In the genomic region with DNA sequence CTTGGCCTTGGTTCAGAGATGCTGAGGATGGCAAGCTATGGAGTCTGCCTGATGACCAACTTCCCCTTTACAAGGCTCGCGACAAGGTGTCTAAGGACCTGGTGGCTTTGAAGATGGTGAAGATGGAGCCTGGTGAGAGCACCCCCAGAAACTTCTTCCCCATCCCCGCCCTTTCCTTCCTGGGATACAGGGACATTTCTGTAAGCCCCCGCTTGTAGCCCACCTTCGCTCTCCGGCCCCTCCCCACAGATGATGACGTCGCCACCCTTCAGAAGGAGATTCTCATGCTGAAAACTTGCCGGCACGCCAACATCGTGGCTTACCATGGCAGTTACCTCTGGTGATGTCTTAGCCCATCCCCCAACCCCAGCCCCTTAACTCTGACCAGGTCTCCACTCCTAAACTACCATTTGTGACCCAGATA, we compare ENCODE assay signal across 9 mouse cellular contexts. TPM values are rescaled to one million over a fixed set of nuclear protein-coding genes. Genes with fewer than 3 reads are reported as not detected.
DNase-seq lines count a peak whose midpoint lies in the region; ATAC-seq and TF ChIP-seq lines count a peak whose summit lies in the region.
"Had no signal": no experiment of that assay in that cellular context is flagged by ENCODE, and none has a peak within 500 bp of the region (broad histone marks: within the 10 kb centered on the region; RNA-seq: fewer than 3 reads in every experiment).

No protein-coding gene starts in this region.

- peak overlapping the region; percentile 84 for H3K27ac ChIP-seq in midbrain, embryonic 10.5 days (replicated peaks)
- no peak overlapping the region for H3K27ac ChIP-seq in midbrain, embryonic 14.5 days (replicated peaks; ENCODE audit: low read depth, low read length)
- 0 out of 2 replicates have a peak overlapping the region, but pooled peaks have one; percentile 85 for H3K27ac ChIP-seq in limb, embryonic 14.5 days (replicated peaks; ENCODE audit: low read depth, low read length)
- H3K27ac ChIP-seq: heart, adult 2 months had no signal

- H3K4me1 ChIP-seq in midbrain, embryonic 10.5 days, result peaks cover 28% of the 10 kb centered on the region
- H3K4me1 ChIP-seq in midbrain, embryonic 14.5 days (ENCODE audit: control insufficient read depth, insufficient read depth, low read length), result peaks cover 12% of the 10 kb centered on the region
- H3K4me1 ChIP-seq in limb, embryonic 14.5 days (ENCODE audit: control insufficient read depth, insufficient read depth, low read length), result peaks cover 11% of the 10 kb centered on the region

- no peak for TF ChIP-seq POLR2A in limb, embryonic 14.5 days (IDR thresholded peaks at IDR 0.05; ENCODE audit: borderline replicate concordance, extremely low read depth, insufficient read depth, insufficient read length)

- no peak overlapping the region for H3K4me2 ChIP-seq in midbrain, embryonic 14.5 days (ENCODE audit: low read length)
- H3K4me2 ChIP-seq in limb, embryonic 14.5 days (replicated peaks; ENCODE audit: low read depth, low read length, severe bottlenecking), result peak overlapping the region; percentile 78

- H3K27me3 ChIP-seq in midbrain, embryonic 10.5 days (ENCODE audit: low read depth, poor library complexity, severe bottlenecking), result no peaks in the 10 kb centered on the region
- no peaks in the 10 kb centered on the region for H3K27me3 ChIP-seq in midbrain, embryonic 14.5 days (ENCODE audit: control insufficient read depth, insufficient read depth, low read length)
- no peaks in the 10 kb centered on the region for H3K27me3 ChIP-seq in limb, embryonic 14.5 days (ENCODE audit: control insufficient read depth, insufficient read depth, low read length)

- DNase-seq in cerebellum, adult 11-12 months, result peak; percentile 55
- no peak for DNase-seq in midbrain, embryonic 10.5 days (ENCODE audit: low spot score)
- DNase-seq in midbrain, embryonic 14.5 days, result no peak
- no peak for DNase-seq in limb, embryonic 14.5 days (ENCODE audit: low spot score)
- peak; percentile 47 for DNase-seq in thymus, postnatal 0 days (ENCODE audit: low spot score)
- no peak for DNase-seq in kidney, adult 9 months

- H3K36me3 ChIP-seq in midbrain, embryonic 10.5 days, result peaks cover 20% of the 10 kb centered on the region
- peaks cover 14% of the 10 kb centered on the region for H3K36me3 ChIP-seq in midbrain, embryonic 14.5 days (ENCODE audit: control insufficient read depth, insufficient read depth, low read length)
- peaks cover 16% of the 10 kb centered on the region for H3K36me3 ChIP-seq in limb, embryonic 14.5 days (ENCODE audit: control insufficient read depth, insufficient read depth, low read length)

- no peak overlapping the region for H3K9ac ChIP-seq in midbrain, embryonic 14.5 days (replicated peaks; ENCODE audit: low read length)
- peak overlapping the region; percentile 66; the same call in 1 of the 2 replicates for H3K9ac ChIP-seq in limb, embryonic 14.5 days (ENCODE audit: low read depth, low read length, severe bottlenecking)

- no peak for ATAC-seq in cerebellum, adult (ENCODE audit: insufficient number of reproducible peaks, low FRiP score, low TSS enrichment)
- no peak for ATAC-seq in midbrain, embryonic 14.5 days (ENCODE audit: low FRiP score, low TSS enrichment)
- no peak for ATAC-seq in limb, embryonic 14.5 days (ENCODE audit: low FRiP score, low read depth)
- ATAC-seq in inflammation-experienced regulatory T-cells, adult 6 months, result no peak

- no peaks in the 10 kb centered on the region for H3K9me3 ChIP-seq in midbrain, embryonic 10.5 days (replicated peaks)
- H3K9me3 ChIP-seq in midbrain, embryonic 14.5 days (ENCODE audit: control insufficient read depth, low read length), result no peaks in the 10 kb centered on the region
- H3K9me3 ChIP-seq in limb, embryonic 14.5 days (ENCODE audit: control insufficient read depth, low read length), result no peaks in the 10 kb centered on the region

- 71% methylated on average over 11 of the region's 11 CpGs for WGBS in midbrain, embryonic 10.5 days
- WGBS in midbrain, embryonic 14.5 days, result 74% methylated on average over 11 of the region's 11 CpGs
- WGBS in limb, embryonic 14.5 days, result 66% methylated on average over 11 of the region's 11 CpGs

- peak overlapping the region; percentile 88 for H3K4me3 ChIP-seq in midbrain, embryonic 10.5 days
- H3K4me3 ChIP-seq in midbrain, embryonic 14.5 days (replicated peaks; ENCODE audit: low read depth, low read length), result no peak overlapping the region
- H3K4me3 ChIP-seq in limb, embryonic 14.5 days (replicated peaks; ENCODE audit: low read length), result peak overlapping the region; percentile 85; the same call in 1 of the 2 replicates
- H3K4me3 ChIP-seq: heart, adult 2 months had no signal

RNA-seq across cellular contexts. Expression of a gene that starts 1.3 kb away (rescaled TPM):
- 7.9 and 11.4 TPM in 2 replicates for polyA plus RNA-seq in midbrain, embryonic 10.5 days (2016; fragmentation: Nextera tagmentation; extraction: Ambion mirVana)
- polyA plus RNA-seq in midbrain, embryonic 14.5 days (2014; fragmentation: Nextera tagmentation; extraction: Ambion mirVana), result 5.5 and 10.2 TPM in 2 replicates
- 9.3 and 9.5 TPM in 2 replicates for polyA plus RNA-seq in limb, embryonic 14.5 days (2012; rRNA removed)
- 6.4 and 7.0 TPM in 2 replicates for polyA plus RNA-seq in limb, embryonic 14.5 days (2014; fragmentation: Nextera tagmentation; extraction: Ambion mirVana)
- polyA plus RNA-seq in thymus, postnatal 0 days (2015; fragmentation: Nextera tagmentation; extraction: Ambion mirVana), result 76.3 and 78.2 TPM in 2 replicates
- polyA plus RNA-seq in inflammation-experienced regulatory T-cells, adult 6 months (2017; shearing (Covaris generic)), result 100 to 1,000 TPM in 2 of 3 experiments, 10 to 100 TPM in 1; 98.7 to 130 (median 111) TPM

RNA-seq across cellular contexts. Expression of a gene that starts 1.5 kb away (rescaled TPM):
- polyA plus RNA-seq in midbrain, embryonic 10.5 days (2016; fragmentation: Nextera tagmentation; extraction: Ambion mirVana), result 402 and 429 TPM in 2 replicates
- 320 and 343 TPM in 2 replicates for polyA plus RNA-seq in midbrain, embryonic 14.5 days (2014; fragmentation: Nextera tagmentation; extraction: Ambion mirVana)
- 473 and 518 TPM in 2 replicates for polyA plus RNA-seq in limb, embryonic 14.5 days (2012; rRNA removed)
- 450 TPM in 2 replicates for polyA plus RNA-seq in limb, embryonic 14.5 days (2014; fragmentation: Nextera tagmentation; extraction: Ambion mirVana)
- polyA plus RNA-seq in thymus, postnatal 0 days (2015; fragmentation: Nextera tagmentation; extraction: Ambion mirVana), result 497 and 515 TPM in 2 replicates
- 100 to 1,000 TPM; 441 to 670 (median 588) TPM for polyA plus RNA-seq in inflammation-experienced regulatory T-cells, adult 6 months (2017; shearing (Covaris generic))

RNA-seq across cellular contexts. Expression of a gene that starts 21.0 kb away (rescaled TPM):
- 236 and 239 TPM in 2 replicates for polyA plus RNA-seq in midbrain, embryonic 10.5 days (2016; fragmentation: Nextera tagmentation; extraction: Ambion mirVana)
- 102 and 118 TPM in 2 replicates for polyA plus RNA-seq in midbrain, embryonic 14.5 days (2014; fragmentation: Nextera tagmentation; extraction: Ambion mirVana)
- polyA plus RNA-seq in limb, embryonic 14.5 days (2012; rRNA removed), result 268 and 299 TPM in 2 replicates
- polyA plus RNA-seq in limb, embryonic 14.5 days (2014; fragmentation: Nextera tagmentation; extraction: Ambion mirVana), result 295 and 304 TPM in 2 replicates
- 133 and 138 TPM in 2 replicates for polyA plus RNA-seq in thymus, postnatal 0 days (2015; fragmentation: Nextera tagmentation; extraction: Ambion mirVana)
- polyA plus RNA-seq in inflammation-experienced regulatory T-cells, adult 6 months (2017; shearing (Covaris generic)), result 100 to 1,000 TPM in 1 of 3 experiments, 10 to 100 TPM in 2; 74.2 to 145 (median 93.4) TPM

Comparison
In these comparisons a context has a peak if more than half of its experiments do, and no peak if none do; other contexts are left out.
1. DNase-seq: peak in cerebellum, adult 11-12 months (single experiment) and thymus, postnatal 0 days (single experiment); none in midbrain, embryonic 10.5 days (single experiment), midbrain, embryonic 14.5 days (single experiment), limb, embryonic 14.5 days (single experiment) and kidney, adult 9 months (single experiment).